Mouse (Mus musculus): ENCODE measurements around the gene Tert.

The Tert gene

DNA sequence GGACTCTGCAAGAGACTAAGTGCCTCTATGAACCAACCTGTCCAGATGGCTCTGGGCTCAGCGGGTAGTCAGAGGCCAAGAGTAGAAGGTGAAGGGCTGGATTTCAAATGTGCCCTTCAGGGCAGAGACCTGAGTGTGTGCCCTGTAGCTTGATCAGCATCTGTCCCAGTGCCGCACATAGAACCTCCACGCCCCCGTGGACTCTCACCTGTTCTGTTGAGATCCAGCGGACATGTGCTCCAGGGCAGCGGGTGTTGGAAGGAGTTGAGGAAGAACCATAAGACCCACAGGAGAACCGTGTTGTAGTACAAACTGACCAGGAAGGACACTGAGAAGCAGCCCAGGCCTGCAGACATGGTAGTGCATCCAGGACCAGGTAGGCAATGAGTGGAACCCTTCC, 48.5 kb downstream of the Tert start:
- no peak for DNase-seq (ENCODE audit: inconsistent age in 2 of 2, low spot score in 1 of 2)

DNA sequence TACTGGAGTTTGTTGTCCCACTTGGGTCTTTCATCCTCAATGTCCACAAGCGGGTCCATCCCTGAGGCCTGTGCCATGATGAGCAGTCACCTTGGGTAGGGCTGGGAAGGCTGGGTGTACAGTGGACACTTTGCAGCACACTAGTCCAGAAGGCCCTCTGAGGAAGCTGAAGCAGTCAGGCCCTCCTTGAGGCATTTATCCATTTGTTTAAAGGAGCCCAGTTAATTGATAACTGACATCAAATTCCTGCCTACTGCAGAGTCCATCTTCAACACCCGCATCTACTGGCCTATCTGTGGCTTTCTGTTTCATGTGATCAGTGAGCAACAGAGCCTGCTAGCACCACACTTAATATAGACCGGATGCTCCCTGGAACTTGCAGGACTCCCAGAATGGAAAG, 51.1 kb downstream of the Tert start, which contains the start of gene Slc6a18:
Gene Slc6a18 (minus strand): TSS at position 171 of the 400 bp plus-strand sequence.
- DNase-seq (ENCODE audit: inconsistent age in 2 of 2, low spot score in 1 of 2), result no peak

DNA sequence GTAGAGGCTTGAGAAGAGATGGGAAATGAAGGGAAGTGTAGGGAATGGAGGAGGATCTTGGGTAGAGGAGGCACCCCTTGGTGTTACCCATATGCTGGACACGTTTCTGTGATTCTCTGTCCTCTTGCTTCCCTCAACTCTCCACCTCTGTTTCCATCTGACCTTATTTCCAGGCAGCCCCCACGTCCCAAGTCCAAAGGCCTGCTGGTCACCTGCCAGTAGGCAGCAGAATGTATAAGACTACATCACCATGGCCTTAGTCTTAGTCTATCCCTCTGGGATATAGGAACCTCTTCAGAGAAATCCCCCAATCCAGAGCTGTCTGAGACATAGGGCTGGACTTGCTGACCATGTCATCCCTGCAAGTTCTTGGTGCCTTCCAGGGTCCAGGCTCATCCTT, 52.6 kb downstream of the Tert start:
- DNase-seq (ENCODE audit: inconsistent age in 2 of 2, low spot score in 1 of 2), result no peak

DNA sequence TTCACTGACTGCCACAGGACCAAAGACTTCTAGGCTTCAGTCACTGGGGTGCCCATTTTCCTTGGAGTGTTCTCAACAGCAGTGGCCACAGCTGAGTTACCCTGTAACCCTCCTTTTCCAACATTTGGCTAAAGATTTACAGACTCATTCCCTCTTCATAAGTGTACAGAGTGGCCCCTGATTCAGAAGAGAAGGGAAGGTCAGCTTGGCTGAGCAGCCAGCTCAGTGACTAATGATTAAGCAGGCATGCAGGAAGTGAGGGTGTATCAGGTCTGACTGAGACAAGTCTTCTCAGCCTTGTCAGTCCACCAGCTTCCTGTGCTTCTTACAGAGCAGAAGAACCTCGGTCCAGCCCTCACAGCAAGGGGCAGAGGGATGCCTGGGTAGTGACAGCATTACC, 53.7 kb downstream of the Tert start:
- peak; percentile 53 to 69 for DNase-seq (ENCODE audit: inconsistent age in 2 of 2, low spot score in 1 of 2)

DNA sequence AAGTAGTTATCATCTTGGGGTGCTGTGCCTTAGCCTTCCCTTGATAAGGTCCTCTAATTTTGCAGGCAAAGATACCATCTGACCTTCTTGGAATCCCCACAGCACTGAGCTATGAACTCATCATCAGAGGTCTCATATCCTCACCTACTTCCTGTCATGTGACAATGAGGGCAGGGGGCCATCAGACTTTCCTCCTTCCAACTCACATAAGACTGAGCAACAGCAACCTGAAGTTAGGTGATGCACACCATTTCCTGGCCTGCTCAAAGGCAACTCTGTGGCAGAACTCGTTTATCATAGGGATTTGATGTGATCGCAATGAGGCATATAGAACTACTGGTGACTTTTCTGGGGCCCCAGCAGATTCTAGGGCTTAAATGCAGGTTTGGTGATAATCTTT, 55.5 kb downstream of the Tert start:
- no peak for DNase-seq (ENCODE audit: inconsistent age in 2 of 2, low spot score in 1 of 2)

DNA sequence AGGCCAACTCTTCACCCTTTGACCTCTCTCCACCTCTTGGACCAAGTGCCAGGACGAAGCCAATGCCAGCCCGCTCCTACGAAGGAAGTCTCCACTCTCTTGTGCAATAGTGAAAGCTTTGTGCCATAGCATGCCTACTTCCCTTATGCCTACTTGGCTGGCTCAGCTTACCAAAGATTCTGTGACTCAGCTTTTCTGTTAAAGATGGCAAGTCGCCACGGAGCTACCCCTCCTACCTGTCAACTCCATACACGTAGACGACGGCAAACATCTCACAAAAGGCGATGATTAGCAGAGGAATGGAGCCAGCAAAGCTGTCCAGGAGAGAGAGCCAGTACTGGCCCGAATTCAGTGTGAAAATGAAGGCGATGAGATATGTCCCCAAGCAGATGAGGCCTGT, 57.0 kb downstream of the Tert start:
- DNase-seq (ENCODE audit: inconsistent age in 2 of 2, low spot score in 1 of 2), result peak in 1 of 2 experiments; percentile 61

DNA sequence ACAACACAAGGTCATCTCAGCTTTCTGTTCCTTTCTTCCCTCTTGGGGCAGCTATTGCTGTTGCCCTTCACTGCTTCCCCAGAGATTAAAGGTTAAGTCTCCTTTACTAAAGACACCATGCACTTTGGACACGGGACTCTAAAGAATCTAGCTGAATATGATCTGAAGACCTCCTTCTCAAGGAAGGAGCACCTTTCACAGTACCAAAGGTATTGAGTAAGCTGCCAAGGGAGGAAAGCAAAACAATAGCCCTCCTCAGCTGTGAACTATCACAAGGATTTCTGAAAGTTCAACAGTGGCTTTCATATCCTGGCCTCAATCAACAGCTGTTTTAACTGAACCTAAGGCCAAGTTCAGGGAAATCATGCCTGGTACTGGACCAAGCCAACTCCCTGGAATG, 57.7 kb downstream of the Tert start:
- no peak for DNase-seq (ENCODE audit: inconsistent age in 2 of 2, low spot score in 1 of 2)

DNA sequence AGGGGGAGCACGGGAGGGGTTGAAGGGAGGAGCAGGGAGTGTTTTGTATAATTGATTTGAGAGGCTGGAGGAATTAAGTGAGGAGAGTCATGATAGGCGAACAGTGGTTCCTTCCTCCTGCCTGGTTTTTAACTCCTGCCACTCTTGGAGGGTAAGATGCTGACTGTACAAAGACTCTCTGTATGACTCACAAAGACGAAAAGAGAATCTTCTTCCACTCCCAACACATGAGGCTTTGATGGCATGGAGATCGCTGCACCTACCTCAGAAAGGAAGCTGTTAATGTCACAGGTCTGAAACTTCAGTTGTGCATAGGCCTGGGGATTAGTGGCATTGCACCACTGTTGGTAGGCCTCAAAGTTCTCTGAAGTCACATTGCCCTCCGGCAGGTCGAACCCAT, 58.8 kb downstream of the Tert start:
- DNase-seq (ENCODE audit: inconsistent age in 2 of 2, low spot score in 1 of 2), result no peak

DNA sequence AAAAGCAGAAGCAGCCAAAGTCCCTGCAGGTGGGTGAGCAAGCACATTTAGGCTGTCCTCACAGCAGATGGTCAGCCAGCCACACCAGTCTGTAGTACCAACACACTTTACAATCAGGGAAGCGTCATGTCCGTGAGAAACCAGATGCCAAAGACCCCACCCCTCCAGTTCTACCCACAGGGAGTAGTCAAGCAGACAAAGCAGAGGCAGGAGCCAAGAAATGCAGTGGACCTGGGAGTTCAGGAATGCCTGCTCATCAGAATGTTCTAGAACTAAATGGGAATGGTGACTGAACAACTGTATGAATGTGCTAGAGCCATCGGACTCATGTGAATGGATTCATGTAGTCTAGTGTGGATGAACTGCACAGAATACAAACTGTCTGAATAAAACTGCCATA, 60.9 kb downstream of the Tert start:
- DNase-seq (ENCODE audit: inconsistent age in 2 of 2, low spot score in 1 of 2), result no peak

DNA sequence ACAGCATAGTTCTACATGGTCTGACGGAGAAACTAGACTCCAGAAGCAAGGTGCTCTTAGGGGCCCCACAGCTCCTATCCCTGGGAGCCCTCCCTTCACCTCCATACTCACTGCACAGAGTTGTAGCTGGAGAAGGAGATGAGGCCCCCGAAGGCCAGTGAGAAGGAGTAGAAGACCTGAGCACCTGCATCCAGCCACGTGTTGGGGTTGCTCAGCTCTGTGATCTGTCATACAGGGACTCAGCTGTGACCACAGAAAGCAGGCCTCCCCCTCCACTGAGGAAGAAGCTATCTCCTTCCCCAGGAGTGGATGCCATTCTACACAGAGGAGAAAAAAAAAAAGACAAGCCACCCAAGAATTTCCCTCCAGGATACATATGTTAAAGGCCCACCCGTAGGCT, 62.2 kb downstream of the Tert start:
- DNase-seq (ENCODE audit: inconsistent age in 2 of 2, low spot score in 1 of 2), result no peak

DNA sequence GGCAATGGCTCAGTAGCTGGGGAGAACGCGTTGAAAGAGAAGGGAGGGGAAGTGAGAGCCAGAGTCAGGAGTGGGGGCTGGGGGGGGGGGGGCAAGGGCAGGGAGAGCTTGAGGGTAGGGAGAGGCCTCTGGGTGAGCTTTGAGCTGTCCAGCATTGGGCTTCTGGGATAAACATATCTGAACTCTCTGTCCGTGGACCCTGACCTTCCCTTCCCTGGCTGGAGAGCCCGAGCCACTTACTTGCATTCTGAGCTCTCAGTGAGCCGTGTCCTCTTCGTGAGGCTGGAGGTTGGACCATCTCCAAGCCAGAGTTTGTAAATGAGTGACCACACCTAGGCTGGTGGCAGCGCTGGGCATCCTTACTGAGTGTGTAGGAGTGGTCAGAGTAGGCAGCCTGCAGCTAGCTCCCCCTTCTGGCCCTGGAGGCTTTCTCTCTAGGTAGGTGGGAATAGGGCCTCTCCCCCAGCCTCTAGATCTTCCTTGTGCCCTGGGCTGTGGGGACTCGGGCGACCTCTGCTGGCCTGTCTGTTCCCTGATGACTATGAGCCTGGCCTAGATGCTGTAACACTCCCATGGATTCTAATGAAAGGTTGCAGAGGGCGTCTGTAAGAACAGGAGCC, 65.6 kb downstream of the Tert start:
- peak; percentile 80 to 93 for DNase-seq (ENCODE audit: inconsistent age in 2 of 2, low spot score in 1 of 2)

DNA sequence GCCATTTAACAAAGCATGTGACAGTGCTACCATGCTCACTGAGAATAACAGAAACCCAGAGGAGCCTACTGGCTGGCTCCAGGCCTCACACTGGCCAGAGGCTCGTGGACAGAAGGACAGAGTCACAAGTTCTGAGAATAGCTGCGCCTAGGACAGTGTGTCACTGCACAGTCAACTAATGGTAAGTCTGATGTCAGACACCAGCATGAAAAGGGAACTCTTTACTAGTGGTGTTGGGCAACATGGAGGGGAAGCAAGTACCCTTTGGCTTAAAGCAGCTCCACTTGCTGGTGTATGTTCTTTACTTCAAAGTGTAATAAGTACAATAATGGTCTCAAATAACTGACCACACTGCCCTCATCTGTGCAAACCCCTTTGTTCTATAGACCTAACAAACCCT, 66.6 kb downstream of the Tert start:
- DNase-seq (ENCODE audit: inconsistent age in 2 of 2, low spot score in 1 of 2), result no peak

DNA sequence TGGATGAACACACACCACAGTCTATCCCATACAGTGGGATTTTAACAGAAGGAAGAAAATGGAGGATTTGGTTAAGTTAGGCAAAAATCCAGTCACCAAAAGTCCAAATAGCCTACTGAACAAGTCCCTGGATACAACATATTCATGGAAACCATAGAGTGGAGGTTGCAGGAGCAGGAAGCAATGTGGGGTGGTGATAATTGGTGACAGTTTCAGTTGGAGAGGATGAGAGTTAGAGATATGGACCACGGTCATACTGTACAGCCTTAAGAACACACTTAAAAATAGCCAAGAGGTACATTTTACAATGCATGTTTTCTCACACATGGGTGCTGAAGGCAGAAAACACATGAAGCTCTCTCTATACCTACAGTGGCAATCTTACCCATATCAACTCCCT, 68.3 kb downstream of the Tert start:
- DNase-seq (ENCODE audit: inconsistent age in 2 of 2, low spot score in 1 of 2), result no peak

DNA sequence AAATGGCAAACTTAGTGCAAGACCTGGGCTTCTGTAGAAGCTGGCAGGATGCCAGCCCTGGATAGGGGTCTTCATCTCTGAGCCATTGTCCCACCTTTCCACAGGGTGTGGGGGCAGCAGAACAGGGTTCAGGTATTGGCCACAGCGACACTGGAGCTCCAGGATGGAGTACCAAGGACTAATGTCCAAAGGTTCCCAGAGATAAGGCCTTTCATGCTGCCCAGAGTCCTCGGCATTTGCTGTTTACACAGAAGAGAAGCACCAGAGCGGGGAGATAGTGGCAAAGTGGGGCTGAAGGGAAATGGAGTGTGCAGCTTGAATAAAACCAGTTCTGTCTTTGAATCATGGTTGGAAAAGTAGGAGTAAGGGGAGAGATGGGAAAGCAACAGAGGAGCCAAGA, 69.8 kb downstream of the Tert start:
- no peak for DNase-seq (ENCODE audit: inconsistent age in 2 of 2, low spot score in 1 of 2)

Data from adrenal gland, adult (tissue).